Mouse (Mus musculus): ENCODE measurements around the gene Clec2e. TPM values are rescaled to one million over a fixed set of nuclear protein-coding genes. Genes with fewer than 3 reads are reported as not detected.

Clec2e gene
- total RNA-seq (2023) = not detected

GRCm38 (mm10) chr6:129100794-129101193 lies at the start of gene Clec2e:
TSS of gene Clec2e (minus strand) at chr6:129100913.

GRCm38 (mm10) chr6:129045601-129046000 lies 55.1 kb downstream of the Clec2e start, which contains the start of gene Klrb1f:
TSS of gene Klrb1f (plus strand) at chr6:129045901.

Other genes with a start within 250 kb of the Clec2e start
- gene Clec2i, start 213.3 kb downstream of the Clec2e start, total RNA-seq (2023) = 37.1 TPM
- 6.6 TPM for gene BC035044, start 209.8 kb downstream of the Clec2e start, total RNA-seq (2023)
- 6.1 TPM for gene Clec2g, start 166.5 kb downstream of the Clec2e start, total RNA-seq (2023)
- 2.6 TPM for gene Klrb1f, start 55.0 kb downstream of the Clec2e start, total RNA-seq (2023)
- gene Clec2d, start 79.7 kb upstream of the Clec2e start, total RNA-seq (2023) = 117 TPM
- gene Cd69, start 174.5 kb upstream of the Clec2e start, total RNA-seq (2023) = 497 TPM
- not detected for gene 4922502D21Rik, start 230.9 kb upstream of the Clec2e start, total RNA-seq (2023)
- 1.1 TPM for gene Clec12a, start 241.8 kb upstream of the Clec2e start, total RNA-seq (2023)

All from CD4-positive naive resting alpha-beta T cell, adult 76 days (primary cell).